Mouse (Mus musculus): ENCODE data around the gene Rnf182. TPM values are rescaled to one million over a fixed set of nuclear protein-coding genes. Genes with fewer than 3 reads are reported as not detected.

Rnf182 gene
- total and polyA plus RNA-seq, 2 experiments from 2014 or later, result 7.5 to 20.7 TPM

DNA sequence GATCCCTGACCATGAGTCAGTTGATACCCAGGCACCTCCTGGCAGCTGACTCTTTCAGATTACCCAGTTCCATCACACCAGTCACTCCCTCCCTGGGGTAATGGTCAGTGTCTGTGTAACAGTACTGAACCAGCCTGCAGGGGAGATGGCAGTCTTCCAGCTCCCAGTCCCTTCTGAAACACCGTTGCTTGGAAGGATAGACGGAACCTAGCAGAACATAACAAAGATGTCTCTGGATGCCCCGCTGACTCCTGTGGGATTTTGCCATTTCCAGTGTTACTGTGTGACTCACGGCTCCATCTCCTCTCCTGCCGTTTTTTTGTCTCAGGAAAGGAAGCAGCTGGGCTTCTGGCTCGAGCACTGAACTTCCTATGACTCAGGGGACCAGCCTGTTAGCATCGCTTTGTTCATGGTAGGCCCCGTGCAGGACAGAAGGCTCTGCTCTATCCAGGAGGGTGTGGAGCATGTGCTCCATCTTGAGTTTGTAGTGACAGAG lies 69.0 kb downstream of the Rnf182 start:
- Histone ChIP-seq H3K36me3 (ENCODE audit: insufficient read depth, low read length) (no peaks in the 10 kb centered on the region), H3K27ac (peak overlapping the region; percentile 48), H3K9me3 (ENCODE audit: low read length) (no peaks in the 10 kb centered on the region), H3K4me1 (ENCODE audit: insufficient read depth, low read length) (peaks cover 10% of the 10 kb centered on the region), H3K4me2 (ENCODE audit: low read depth, low read length) (0 out of 2 replicates have a peak overlapping the region, but pooled peaks have one; percentile 25), H3K4me3 (ENCODE audit: low read length) (no peak overlapping the region), H3K27me3 (ENCODE audit: insufficient read depth, low read length) (no peaks in the 10 kb centered on the region), H3K9ac (replicated peaks; ENCODE audit: low read length) (no peak overlapping the region)
- peak; percentile 25; the same call in 1 of the 2 replicates for TF ChIP-seq CTCF (IDR thresholded peaks at IDR 0.05; ENCODE audit: low read depth)
- WGBS, result 13% methylated on average over 8 of the region's 8 CpGs
- ATAC-seq (peak; percentile 93), DNase-seq (ENCODE audit: low spot score) (peak; percentile 81)

DNA sequence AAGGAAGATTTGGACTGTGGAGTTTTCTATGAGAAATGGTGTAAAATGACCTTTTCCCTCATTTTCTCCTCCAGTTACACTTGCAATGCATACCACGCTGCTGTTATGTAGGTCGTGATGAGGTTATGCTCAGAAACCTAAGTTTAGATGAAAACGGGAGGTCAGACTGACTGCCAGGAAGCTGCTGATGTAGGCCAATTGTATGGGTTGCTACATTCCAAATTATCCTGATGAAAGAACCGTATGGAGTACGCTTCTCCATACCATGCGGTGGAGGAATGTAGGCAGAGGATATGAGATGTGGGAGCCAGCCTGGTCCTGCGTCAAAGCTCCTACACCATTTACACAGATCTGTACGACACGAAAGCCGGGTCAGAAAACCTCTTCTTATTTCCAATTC lies 72.6 kb downstream of the Rnf182 start:
- no peak for TF ChIP-seq CTCF (IDR thresholded peaks at IDR 0.05; ENCODE audit: low read depth)
- Histone ChIP-seq H3K27me3 (ENCODE audit: insufficient read depth, low read length) (no peaks in the 10 kb centered on the region), H3K4me1 (ENCODE audit: insufficient read depth, low read length) (peaks cover 10% of the 10 kb centered on the region), H3K27ac (no peak overlapping the region), H3K4me2 (ENCODE audit: low read depth, low read length) (no peak overlapping the region), H3K9ac (replicated peaks; ENCODE audit: low read length) (no peak overlapping the region), H3K36me3 (ENCODE audit: insufficient read depth, low read length) (no peaks in the 10 kb centered on the region), H3K9me3 (ENCODE audit: low read length) (no peaks in the 10 kb centered on the region), H3K4me3 (ENCODE audit: low read length) (no peak overlapping the region)
- no peak for DNase-seq (ENCODE audit: low spot score)
- no peak for ATAC-seq
- 93% methylated on average over 10 of the region's 10 CpGs for WGBS

DNA sequence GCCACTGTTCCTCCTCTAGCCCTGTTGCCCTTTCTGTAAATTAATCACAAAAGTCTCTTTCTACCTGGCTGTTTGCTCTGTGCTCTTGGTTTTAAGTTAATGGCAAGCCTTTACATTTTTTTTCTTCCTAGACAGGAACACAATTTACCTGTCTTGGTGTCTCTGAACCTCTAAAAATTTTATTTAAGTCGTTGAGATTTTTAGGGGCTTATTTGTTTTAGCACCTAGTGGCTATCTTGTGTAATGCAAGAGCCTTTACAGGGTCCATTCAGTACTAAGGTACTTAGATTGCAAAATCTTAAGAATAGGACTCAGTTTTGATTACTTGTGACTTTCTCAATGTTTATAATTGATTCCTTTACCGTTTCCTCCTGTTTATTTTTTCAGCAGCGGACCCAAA lies 76.2 kb downstream of the Rnf182 start:
- Histone ChIP-seq H3K27ac (no peak overlapping the region), H3K36me3 (ENCODE audit: insufficient read depth, low read length) (no peaks in the 10 kb centered on the region), H3K9ac (replicated peaks; ENCODE audit: low read length) (no peak overlapping the region), H3K27me3 (ENCODE audit: insufficient read depth, low read length) (no peaks in the 10 kb centered on the region), H3K4me3 (ENCODE audit: low read length) (no peak overlapping the region), H3K9me3 (ENCODE audit: low read length) (no peaks in the 10 kb centered on the region), H3K4me1 (ENCODE audit: insufficient read depth, low read length) (no peaks in the 10 kb centered on the region), H3K4me2 (ENCODE audit: low read depth, low read length) (no peak overlapping the region)
- DNase-seq (ENCODE audit: low spot score), result peak; percentile 47
- peak; percentile 57 for TF ChIP-seq CTCF (IDR thresholded peaks at IDR 0.05; ENCODE audit: low read depth)
- 69% methylated on average over 3 of the region's 3 CpGs for WGBS
- no peak for ATAC-seq

DNA sequence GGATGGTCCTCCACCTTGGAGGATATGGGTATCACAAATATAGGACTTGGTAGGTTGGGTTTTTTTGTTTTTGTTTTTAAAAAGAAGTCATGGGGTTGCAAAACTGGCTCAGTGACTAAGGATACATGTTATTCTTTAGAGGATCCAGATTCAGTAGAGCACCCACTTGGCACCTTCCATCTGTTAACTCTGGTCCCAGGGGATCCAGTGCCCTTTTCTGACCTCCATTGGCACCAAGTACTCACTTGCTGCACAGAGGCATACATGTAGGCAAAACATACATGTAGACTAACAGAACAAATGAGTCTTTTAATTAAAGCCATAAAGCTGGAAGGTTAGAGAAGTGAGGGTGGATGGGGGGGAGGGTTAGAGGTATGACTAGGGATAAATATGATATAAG lies 80.0 kb downstream of the Rnf182 start:
- H3K36me3 ChIP-seq (ENCODE audit: insufficient read depth, low read length), result no peaks in the 10 kb centered on the region
- no peaks in the 10 kb centered on the region for H3K4me1 ChIP-seq (ENCODE audit: insufficient read depth, low read length)
- no peaks in the 10 kb centered on the region for H3K9me3 ChIP-seq (ENCODE audit: low read length)
- no peak overlapping the region for H3K4me2 ChIP-seq (ENCODE audit: low read depth, low read length)
- ATAC-seq (no peak), DNase-seq (ENCODE audit: low spot score) (no peak)
- H3K27me3 ChIP-seq (ENCODE audit: insufficient read depth, low read length), result no peaks in the 10 kb centered on the region
- no peak overlapping the region for H3K4me3 ChIP-seq (ENCODE audit: low read length)
- no peak overlapping the region for H3K9ac ChIP-seq (replicated peaks; ENCODE audit: low read length)
- H3K27ac ChIP-seq, result no peak overlapping the region
- no peak for TF ChIP-seq CTCF (IDR thresholded peaks at IDR 0.05; ENCODE audit: low read depth)

DNA sequence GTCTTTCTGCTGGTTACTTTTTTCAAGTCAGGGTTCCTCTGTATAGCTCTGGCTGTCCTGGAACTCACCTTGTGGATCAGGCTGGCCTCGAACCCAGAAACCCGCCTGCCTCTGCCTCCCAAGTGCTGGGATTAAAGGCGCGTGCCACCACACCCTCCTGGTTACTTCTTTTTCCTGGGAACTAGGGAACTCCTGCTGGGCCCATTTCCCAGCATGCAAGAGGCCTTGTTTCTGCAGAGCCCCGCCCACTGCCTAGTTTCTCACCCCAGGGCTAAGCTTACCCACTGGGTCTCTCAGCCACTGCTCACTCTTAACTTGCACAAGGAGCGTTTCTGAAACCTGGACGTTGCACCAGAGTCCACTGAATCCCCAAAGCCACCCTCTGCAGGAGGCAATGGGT lies 80.5 kb downstream of the Rnf182 start:
- H3K27ac ChIP-seq, result no peak overlapping the region
- DNase-seq (ENCODE audit: low spot score) (no peak), ATAC-seq (no peak)
- no peaks in the 10 kb centered on the region for H3K9me3 ChIP-seq (ENCODE audit: low read length)
- no peak for TF ChIP-seq CTCF (IDR thresholded peaks at IDR 0.05; ENCODE audit: low read depth)
- no peak overlapping the region for H3K4me2 ChIP-seq (ENCODE audit: low read depth, low read length)
- WGBS, result 98% methylated on average over 7 of the region's 7 CpGs
- no peak overlapping the region for H3K4me3 ChIP-seq (ENCODE audit: low read length)
- H3K9ac ChIP-seq (replicated peaks; ENCODE audit: low read length), result no peak overlapping the region
- no peaks in the 10 kb centered on the region for H3K4me1 ChIP-seq (ENCODE audit: insufficient read depth, low read length)
- no peaks in the 10 kb centered on the region for H3K27me3 ChIP-seq (ENCODE audit: insufficient read depth, low read length)
- no peaks in the 10 kb centered on the region for H3K36me3 ChIP-seq (ENCODE audit: insufficient read depth, low read length)

DNA sequence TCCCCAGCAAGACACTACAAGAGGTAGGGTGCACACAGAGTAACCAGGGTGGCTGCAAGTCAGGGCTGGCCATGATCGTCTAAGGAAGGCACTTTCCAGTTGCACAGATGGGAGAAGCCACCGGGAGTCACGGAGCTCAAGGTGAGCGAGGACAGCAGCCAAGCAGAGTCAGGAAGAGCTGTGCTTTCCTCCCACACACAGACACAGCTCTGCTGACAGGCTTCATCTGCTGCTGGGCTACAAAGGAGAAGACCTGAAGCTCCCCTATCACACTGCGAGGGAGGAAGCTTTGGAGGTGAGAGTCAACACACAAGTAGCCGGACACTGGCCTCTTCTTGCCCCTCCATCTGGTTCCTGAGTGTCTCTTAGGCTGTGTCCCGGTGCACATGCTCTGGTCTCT lies 83.0 kb downstream of the Rnf182 start:
- Histone ChIP-seq H3K9me3 (ENCODE audit: low read length) (no peaks in the 10 kb centered on the region), H3K9ac (replicated peaks; ENCODE audit: low read length) (no peak overlapping the region), H3K27ac (no peak overlapping the region), H3K27me3 (ENCODE audit: insufficient read depth, low read length) (no peaks in the 10 kb centered on the region), H3K4me1 (ENCODE audit: insufficient read depth, low read length) (peaks cover 4% of the 10 kb centered on the region; the same call in 1 of the 2 replicates), H3K4me2 (ENCODE audit: low read depth, low read length) (no peak overlapping the region), H3K4me3 (ENCODE audit: low read length) (no peak overlapping the region), H3K36me3 (ENCODE audit: insufficient read depth, low read length) (no peaks in the 10 kb centered on the region)
- DNase-seq (ENCODE audit: low spot score) (no peak), ATAC-seq (no peak)
- TF ChIP-seq CTCF (IDR thresholded peaks at IDR 0.05; ENCODE audit: low read depth), result no peak
- 67% methylated on average over 7 of the region's 7 CpGs for WGBS

DNA sequence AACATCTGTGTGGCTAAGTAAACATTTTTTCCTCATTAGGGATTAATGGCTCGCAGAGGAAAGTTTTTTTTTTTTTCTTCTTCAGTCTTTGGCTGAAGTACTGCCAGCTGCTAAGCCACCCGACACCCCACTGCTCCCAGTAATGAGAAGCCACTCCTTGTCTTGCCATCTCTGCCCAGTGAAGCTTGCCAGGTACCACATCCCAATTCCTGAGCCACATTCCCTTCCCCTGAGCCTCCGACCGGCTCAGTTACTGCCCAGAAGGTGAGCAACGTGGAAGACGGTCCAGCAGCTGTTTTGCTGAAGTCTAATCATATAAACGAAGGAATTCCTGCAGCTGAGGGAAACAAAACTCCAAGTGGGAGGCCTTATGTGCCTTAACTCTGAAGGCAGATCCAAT lies 88.0 kb downstream of the Rnf182 start:
- no peaks in the 10 kb centered on the region for H3K27me3 ChIP-seq (ENCODE audit: insufficient read depth, low read length)
- no peak overlapping the region for H3K9ac ChIP-seq (replicated peaks; ENCODE audit: low read length)
- DNase-seq (ENCODE audit: low spot score) (peak; percentile 27), ATAC-seq (no peak)
- TF ChIP-seq CTCF (IDR thresholded peaks at IDR 0.05; ENCODE audit: low read depth), result no peak
- WGBS, result 34% methylated on average over 7 of the region's 7 CpGs
- peaks cover 4% of the 10 kb centered on the region; the same call in 1 of the 2 replicates for H3K4me1 ChIP-seq (ENCODE audit: insufficient read depth, low read length)
- no peak overlapping the region for H3K27ac ChIP-seq
- H3K9me3 ChIP-seq (ENCODE audit: low read length), result no peaks in the 10 kb centered on the region
- H3K36me3 ChIP-seq (ENCODE audit: insufficient read depth, low read length), result no peaks in the 10 kb centered on the region
- H3K4me3 ChIP-seq (ENCODE audit: low read length), result no peak overlapping the region
- H3K4me2 ChIP-seq (ENCODE audit: low read depth, low read length), result no peak overlapping the region

Measured in hindbrain, postnatal 0 days (tissue).